Mouse (Mus musculus): ENCODE results near the gene Dstn. TPM values are rescaled to one million over a fixed set of nuclear protein-coding genes. Genes with fewer than 3 reads are reported as not detected.

Gene Dstn
- total RNA-seq, 2 experiments from 2014 or later: 154 to 157 TPM

GRCm38 (mm10) chr2:143891302-143892048 is 23.6 kb upstream of the Dstn start:
- intact Hi-C loops (cut with DNase I): no loop called here
- no peak for DNase-seq (ENCODE audit: extremely low spot score in 1 of 2, low spot score in 2 of 2)
- Histone ChIP-seq H3K27ac (no peak overlapping the region), H3K4me3 (no peak overlapping the region)
- TF ChIP-seq CTCF (IDR thresholded peaks at IDR 0.05): no peak

GRCm38 (mm10) chr2:143899470-143900220 is 15.5 kb upstream of the Dstn start:
- no peak for DNase-seq (ENCODE audit: extremely low spot score in 1 of 2, low spot score in 2 of 2)
- TF ChIP-seq CTCF (IDR thresholded peaks at IDR 0.05): no peak
- intact Hi-C loops (cut with DNase I): no loop called here
- Histone ChIP-seq H3K4me3 (no peak overlapping the region), H3K27ac (no peak overlapping the region)

- DNase-seq (ENCODE audit: extremely low spot score in 1 of 2, low spot score in 2 of 2): no peak
- Histone ChIP-seq H3K27ac (no peak overlapping the region), H3K4me3 (no peak overlapping the region)
- TF ChIP-seq CTCF (IDR thresholded peaks at IDR 0.05): no peak
- intact Hi-C loops (cut with DNase I): no loop called here
Observed at GRCm38 (mm10) chr2:143900821-143901351, 14.2 kb upstream of the Dstn start.

GRCm38 (mm10) chr2:143903376-143904045 is 11.6 kb upstream of the Dstn start:
- no peak overlapping the region for H3K27ac ChIP-seq
- DNase-seq (ENCODE audit: extremely low spot score in 1 of 2, low spot score in 2 of 2): no peak
- no peak overlapping the region for H3K4me3 ChIP-seq
- intact Hi-C loops (cut with DNase I): no loop called here
- TF ChIP-seq CTCF (IDR thresholded peaks at IDR 0.05): no peak

- no peak for DNase-seq (ENCODE audit: extremely low spot score in 1 of 2, low spot score in 2 of 2)
- H3K4me3 ChIP-seq: no peak overlapping the region
- intact Hi-C loops (cut with DNase I): no loop called here
- TF ChIP-seq CTCF (IDR thresholded peaks at IDR 0.05): no peak
- no peak overlapping the region for H3K27ac ChIP-seq
Observed at GRCm38 (mm10) chr2:143904896-143905295, 10.2 kb upstream of the Dstn start.

- TF ChIP-seq CTCF (IDR thresholded peaks at IDR 0.05): no peak
- intact Hi-C loops (cut with DNase I): no loop called here
- no peak for DNase-seq (ENCODE audit: extremely low spot score in 1 of 2, low spot score in 2 of 2)
- Histone ChIP-seq H3K27ac (no peak overlapping the region), H3K4me3 (no peak overlapping the region)
Observed at GRCm38 (mm10) chr2:143909230-143909629, 5.9 kb upstream of the Dstn start.

- intact Hi-C loops (cut with DNase I): no loop called here
- no peak overlapping the region for H3K4me3 ChIP-seq
- no peak for DNase-seq (ENCODE audit: extremely low spot score in 1 of 2, low spot score in 2 of 2)
- TF ChIP-seq CTCF (IDR thresholded peaks at IDR 0.05): no peak
- no peak overlapping the region for H3K27ac ChIP-seq
Observed at GRCm38 (mm10) chr2:143912199-143912598, 2.9 kb upstream of the Dstn start.

- peak overlapping the region; percentile 80 for H3K4me3 ChIP-seq
- peak overlapping the region; percentile 96 for H3K27ac ChIP-seq
- no peak for DNase-seq (ENCODE audit: extremely low spot score in 1 of 2, low spot score in 2 of 2)
- no peak for TF ChIP-seq CTCF (IDR thresholded peaks at IDR 0.05)
- intact Hi-C loops (cut with DNase I): loop anchor here (2.0 kb wide), 1 partner anchor 47 kb away; no protein-coding TSS in a partner anchor
Observed at GRCm38 (mm10) chr2:143914221-143914620, 899 bp upstream of the Dstn start.

GRCm38 (mm10) chr2:143915600-143916135 is 548 bp downstream of the Dstn start:
- no peak for DNase-seq (ENCODE audit: extremely low spot score in 1 of 2, low spot score in 2 of 2)
- H3K4me3 ChIP-seq: peak overlapping the region; percentile 80
- intact Hi-C loops (cut with DNase I): loop anchor here (2.0 kb wide), 1 partner anchor 49 kb away; no protein-coding TSS in a partner anchor
- no peak for TF ChIP-seq CTCF (IDR thresholded peaks at IDR 0.05)
- peak overlapping the region; percentile 96 for H3K27ac ChIP-seq

- H3K4me3 ChIP-seq: peak overlapping the region; percentile 80
- no peak for TF ChIP-seq CTCF (IDR thresholded peaks at IDR 0.05)
- DNase-seq (ENCODE audit: extremely low spot score in 1 of 2, low spot score in 2 of 2): no peak
- intact Hi-C loops (cut with DNase I): no loop called here
- peak overlapping the region; percentile 96; the same call in 1 of the 2 replicates for H3K27ac ChIP-seq
Observed at GRCm38 (mm10) chr2:143916229-143916628, 1.1 kb downstream of the Dstn start.

- no peak for TF ChIP-seq CTCF (IDR thresholded peaks at IDR 0.05)
- H3K4me3 ChIP-seq: no peak overlapping the region
- DNase-seq (ENCODE audit: extremely low spot score in 1 of 2, low spot score in 2 of 2): no peak
- intact Hi-C loops (cut with DNase I): no loop called here
- H3K27ac ChIP-seq: no peak overlapping the region
Observed at GRCm38 (mm10) chr2:143917622-143918021, 2.5 kb downstream of the Dstn start.
